Mouse (Mus musculus) spleen, adult 2 months (tissue): ENCODE measurements around the gene Dhx37. TPM values are rescaled to one million over a fixed set of nuclear protein-coding genes. Genes with fewer than 3 reads are reported as not detected.

Experiments used
- DNase-seq, 2 experiments: peaks; one replicate each; pipeline versions ENCODE4 v3.0.0 to v3.0.0-alpha.2; 2012 to 2021; ENCODE audit warnings: low spot score in 2 of 2, low read depth in 1 of 2
- H3K27ac ChIP-seq: fragments of 200-500 bp; 2 replicates; pipeline ENCODE4 v1.5.1; 2012; ENCODE audit warnings: low read length, inconsistent platforms; ENCODE audit not compliant: insufficient read depth
- H3K27me3 ChIP-seq: fragments of 200-500 bp; 2 replicates; pipeline ENCODE4 v1.6.1; 2012; ENCODE audit warnings: mild to moderate bottlenecking, moderate library complexity, low read length, inconsistent platforms; ENCODE audit not compliant: control insufficient read depth, insufficient read depth
- H3K36me3 ChIP-seq: fragments of 200-500 bp; 2 replicates; pipeline ENCODE4 v1.6.1; 2012; ENCODE audit warnings: mild to moderate bottlenecking, low read length, inconsistent platforms; ENCODE audit not compliant: control insufficient read depth, insufficient read depth
- H3K4me1 ChIP-seq: fragments of 200-500 bp; 2 replicates; pipeline ENCODE4 v1.6.1; 2011; ENCODE audit warnings: inconsistent platforms; ENCODE audit not compliant: control insufficient read depth, insufficient read depth, insufficient read length
- H3K4me3 ChIP-seq: fragments of 200-500 bp; 2 replicates; pipeline ENCODE4 v1.5.1; 2011; ENCODE audit warnings: mild to moderate bottlenecking, inconsistent platforms; ENCODE audit not compliant: insufficient read depth, insufficient read length; ENCODE audit errors: extremely low read depth
- CTCF ChIP-seq: fragments of 200-500 bp; IDR thresholded peaks from 2 replicates; pipeline ENCODE4 v1.5.1; 2011; ENCODE audit warnings: mild to moderate bottlenecking, inconsistent platforms; ENCODE audit not compliant: insufficient read depth, insufficient read length, insufficient replicate concordance; ENCODE audit errors: extremely low read depth
- POLR2A ChIP-seq: fragments of 200-500 bp; IDR thresholded peaks from 2 replicates; pipeline ENCODE4 v1.6.1; 2011; ENCODE audit warnings: low read depth, low read length, inconsistent platforms
- WGBS: fragments of 180-500 bp; shearing (Covaris S2); methylation state at CpG from one replicate; pipeline ENCODE4 v1.1.7; 2018; 5-methylcytosine and 5-hydroxymethylcytosine counted together
- polyA plus RNA-seq: library from polyadenylated mRNA; depleted of rRNA; stranded (reverse); fragments of >200 nt; gene quantifications from 2 replicates; pipeline ENCODE4 v1.2.3, GENCODE M21; 2012

Dhx37 gene
- polyA plus RNA-seq, 1 experiment = 17.0 TPM

GRCm38 (mm10) chr5:125452573-125452972 lies 18.7 kb upstream of the Dhx37 start:
- H3K36me3 ChIP-seq = peaks cover 9% of the 10 kb centered on the region
- no peak overlapping the region for H3K27ac ChIP-seq
- DNase-seq = no peak
- WGBS = 90% methylated on average over 9 of the region's 9 CpGs
- TF ChIP-seq POLR2A (no peak), CTCF (no peak)
- no peak overlapping the region for H3K4me3 ChIP-seq
- no peaks in the 10 kb centered on the region for H3K27me3 ChIP-seq
- no peaks in the 10 kb centered on the region for H3K4me1 ChIP-seq

- Histone ChIP-seq H3K27me3 (no peaks in the 10 kb centered on the region), H3K4me1 (peaks cover 4% of the 10 kb centered on the region; the same call in 1 of the 2 replicates), H3K36me3 (0 out of 2 replicates have a peak, but pooled peaks cover 4% of the 10 kb centered on the region), H3K4me3 (no peak overlapping the region), H3K27ac (no peak overlapping the region)
- 86% methylated on average over 5 of the region's 5 CpGs for WGBS
- no peak for TF ChIP-seq POLR2A
- no peak for TF ChIP-seq CTCF
- no peak for DNase-seq
Measured at GRCm38 (mm10) chr5:125449306-125449705, 15.4 kb upstream of the Dhx37 start.

- 87% methylated on average over 4 of the region's 4 CpGs for WGBS
- peaks cover 4% of the 10 kb centered on the region; the same call in 1 of the 2 replicates for H3K4me1 ChIP-seq
- H3K4me3 ChIP-seq = no peak overlapping the region
- no peak overlapping the region for H3K27ac ChIP-seq
- no peak for DNase-seq
- no peak for TF ChIP-seq POLR2A
- TF ChIP-seq CTCF = no peak
- H3K27me3 ChIP-seq = no peaks in the 10 kb centered on the region
- 0 out of 2 replicates have a peak, but pooled peaks cover 4% of the 10 kb centered on the region for H3K36me3 ChIP-seq
Measured at GRCm38 (mm10) chr5:125448631-125449030, 14.7 kb upstream of the Dhx37 start.

GRCm38 (mm10) chr5:125448026-125448425 lies 14.1 kb upstream of the Dhx37 start:
- 90% methylated on average over 3 of the region's 3 CpGs for WGBS
- H3K4me1 ChIP-seq = peaks cover 4% of the 10 kb centered on the region; the same call in 1 of the 2 replicates
- H3K4me3 ChIP-seq = no peak overlapping the region
- TF ChIP-seq POLR2A (no peak), CTCF (no peak)
- DNase-seq = no peak
- H3K27me3 ChIP-seq = no peaks in the 10 kb centered on the region
- no peak overlapping the region for H3K27ac ChIP-seq
- H3K36me3 ChIP-seq = 0 out of 2 replicates have a peak, but pooled peaks cover 3% of the 10 kb centered on the region

- no peaks in the 10 kb centered on the region for H3K36me3 ChIP-seq
- DNase-seq = no peak
- H3K27ac ChIP-seq = no peak overlapping the region
- H3K4me1 ChIP-seq = peaks cover 13% of the 10 kb centered on the region
- no peak overlapping the region for H3K4me3 ChIP-seq
- WGBS = 83% methylated on average over 7 of the region's 7 CpGs
- H3K27me3 ChIP-seq = no peaks in the 10 kb centered on the region
- TF ChIP-seq CTCF (no peak), POLR2A (no peak)
Measured at GRCm38 (mm10) chr5:125446344-125446743, 12.4 kb upstream of the Dhx37 start.

GRCm38 (mm10) chr5:125444554-125444953 lies 10.6 kb upstream of the Dhx37 start:
- TF ChIP-seq CTCF (no peak), POLR2A (no peak)
- Histone ChIP-seq H3K27me3 (no peaks in the 10 kb centered on the region), H3K4me3 (no peak overlapping the region), H3K27ac (no peak overlapping the region), H3K36me3 (no peaks in the 10 kb centered on the region), H3K4me1 (peaks cover 18% of the 10 kb centered on the region)
- WGBS = 37% methylated on average over 4 of the region's 4 CpGs
- DNase-seq = no peak

GRCm38 (mm10) chr5:125443915-125444314 lies 10.0 kb upstream of the Dhx37 start:
- DNase-seq = no peak

More at GRCm38 (mm10) chr5:125443915-125444314, 10.0 kb upstream of the Dhx37 start:
- 53% methylated on average over 3 of the region's 3 CpGs for WGBS
- H3K36me3 ChIP-seq = no peaks in the 10 kb centered on the region
- TF ChIP-seq POLR2A (no peak), CTCF (no peak)
- H3K4me3 ChIP-seq = no peak overlapping the region
- peaks cover 18% of the 10 kb centered on the region for H3K4me1 ChIP-seq
- H3K27ac ChIP-seq = no peak overlapping the region
- no peaks in the 10 kb centered on the region for H3K27me3 ChIP-seq
